ENCODE assay signal across 7 mouse cellular contexts in the genomic region with DNA sequence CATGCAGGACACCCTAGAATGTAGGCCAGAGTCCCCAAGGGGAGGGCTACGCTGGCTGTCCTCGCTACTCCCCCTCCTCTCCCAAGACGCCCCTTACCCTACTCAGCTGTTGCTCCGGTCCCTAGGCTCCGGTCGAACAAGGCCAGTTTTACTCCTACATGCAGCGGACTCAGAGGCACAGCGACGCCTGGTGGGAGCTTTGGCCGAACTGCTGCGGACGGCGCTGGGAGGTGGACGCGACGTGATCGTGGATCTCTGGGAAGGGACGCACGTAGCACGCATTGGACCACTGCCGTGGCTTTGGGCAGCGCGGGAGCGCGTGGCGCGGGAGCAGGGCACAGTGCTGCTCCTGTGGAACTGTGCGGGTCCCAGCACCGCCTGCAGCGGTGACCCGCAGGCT. TPM values are rescaled to one million over a fixed set of nuclear protein-coding genes. Genes with fewer than 3 reads are reported as not detected.
DNase-seq lines count a peak whose midpoint lies in the region; ATAC-seq lines count a peak whose summit lies in the region.

No protein-coding gene starts in this region.

- peak overlapping the region; percentile 27 for H3K4me3 ChIP-seq in intestine, embryonic 14.5 days (ENCODE audit: low read depth, low read length)
- H3K4me3 ChIP-seq in limb, embryonic 11.5 days (ENCODE audit: low read depth, low read length): peak overlapping the region; percentile 28
- peak overlapping the region; percentile 28 for H3K4me3 ChIP-seq in midbrain, embryonic 11.5 days (ENCODE audit: low read depth, low read length)

- H3K27ac ChIP-seq in intestine, embryonic 14.5 days (ENCODE audit: low read depth): no peak overlapping the region
- no peak overlapping the region for H3K27ac ChIP-seq in limb, embryonic 11.5 days (replicated peaks; ENCODE audit: low read depth, low read length)
- H3K27ac ChIP-seq in midbrain, embryonic 11.5 days (ENCODE audit: low read depth, low read length): no peak overlapping the region

- 0 out of 2 replicates have a peak, but pooled peaks cover 9% of the 10 kb centered on the region for H3K27me3 ChIP-seq in intestine, embryonic 14.5 days (replicated peaks; ENCODE audit: control insufficient read depth, insufficient read depth, low read length)
- H3K27me3 ChIP-seq in limb, embryonic 11.5 days (ENCODE audit: control insufficient read depth, insufficient read depth, low read length): peaks cover 17% of the 10 kb centered on the region
- peaks cover 19% of the 10 kb centered on the region for H3K27me3 ChIP-seq in midbrain, embryonic 11.5 days (ENCODE audit: control insufficient read depth, insufficient read depth, low read length)

- H3K36me3 ChIP-seq in intestine, embryonic 14.5 days (ENCODE audit: control insufficient read depth, insufficient read depth, low read length): no peaks in the 10 kb centered on the region
- H3K36me3 ChIP-seq in limb, embryonic 11.5 days (ENCODE audit: control insufficient read depth, insufficient read depth, low read length): no peaks in the 10 kb centered on the region
- H3K36me3 ChIP-seq in midbrain, embryonic 11.5 days (ENCODE audit: control insufficient read depth, insufficient read depth, low read length): no peaks in the 10 kb centered on the region

- H3K4me2 ChIP-seq in intestine, embryonic 14.5 days (ENCODE audit: low read length): peak overlapping the region; percentile 65
- H3K4me2 ChIP-seq in limb, embryonic 11.5 days (ENCODE audit: low read depth, severe bottlenecking): peak overlapping the region; percentile 55
- peak overlapping the region; percentile 47 for H3K4me2 ChIP-seq in midbrain, embryonic 11.5 days

- peak overlapping the region; percentile 31 for H3K9ac ChIP-seq in intestine, embryonic 14.5 days (ENCODE audit: low read length)
- peak overlapping the region; percentile 55; the same call in 1 of the 2 replicates for H3K9ac ChIP-seq in limb, embryonic 11.5 days (ENCODE audit: low read length)
- peak overlapping the region; percentile 47 for H3K9ac ChIP-seq in midbrain, embryonic 11.5 days (ENCODE audit: low read length)

- intact Hi-C loops in gastrocnemius, postnatal 36 days (cut with DNase I): loop anchor here (2.0 to 10.0 kb wide), 2 partner anchors 29 to 295 kb away; no protein-coding TSS in a partner anchor

- 0 out of 2 replicates have a peak, but pooled peaks cover 16% of the 10 kb centered on the region for H3K4me1 ChIP-seq in intestine, embryonic 14.5 days (replicated peaks; ENCODE audit: control insufficient read depth, insufficient read depth, low read length)
- H3K4me1 ChIP-seq in limb, embryonic 11.5 days (ENCODE audit: control insufficient read depth, insufficient read depth, low read length): peaks cover 9% of the 10 kb centered on the region; the same call in 1 of the 2 replicates
- H3K4me1 ChIP-seq in midbrain, embryonic 11.5 days (ENCODE audit: control insufficient read depth, insufficient read depth, low read length): peaks cover 4% of the 10 kb centered on the region

- DNase-seq in adrenal gland, postnatal 14 days: peak; percentile 89
- DNase-seq in embryo, embryonic 10.5 days (ENCODE audit: low spot score): peak; percentile 84
- peak; percentile 73 to 78 for DNase-seq in gastrocnemius, postnatal 36 days
- DNase-seq in intestine, embryonic 14.5 days (ENCODE audit: low spot score): peak; percentile 93
- peak; percentile 89 for DNase-seq in limb, embryonic 11.5 days (ENCODE audit: low spot score)
- peak; percentile 98 for DNase-seq in midbrain, embryonic 11.5 days (ENCODE audit: low spot score, missing footprints)
- peak; percentile 57 for DNase-seq in skeletal muscle tissue, adult 2 months (ENCODE audit: low read depth, low spot score)

- peak; percentile 60 for ATAC-seq in intestine, embryonic 14.5 days (replicated peaks; ENCODE audit: low FRiP score, low TSS enrichment, low read depth)
- ATAC-seq in limb, embryonic 11.5 days (ENCODE audit: insufficient number of reproducible peaks, low FRiP score, low TSS enrichment, low read depth): peak; percentile 45; the same call in 1 of the 2 replicates
- ATAC-seq in midbrain, embryonic 11.5 days (ENCODE audit: low FRiP score): peak; percentile 82

- H3K9me3 ChIP-seq in intestine, embryonic 14.5 days (ENCODE audit: control insufficient read depth, low read length): no peaks in the 10 kb centered on the region
- H3K9me3 ChIP-seq in limb, embryonic 11.5 days (ENCODE audit: control insufficient read depth, low read length): no peaks in the 10 kb centered on the region
- no peaks in the 10 kb centered on the region for H3K9me3 ChIP-seq in midbrain, embryonic 11.5 days (ENCODE audit: control insufficient read depth, low read length)

- WGBS in intestine, embryonic 14.5 days: 2% methylated on average over 31 of the region's 31 CpGs
- 1% methylated on average over 31 of the region's 31 CpGs for WGBS in limb, embryonic 11.5 days
- 1% methylated on average over 31 of the region's 31 CpGs for WGBS in midbrain, embryonic 11.5 days

RNA-seq across cellular contexts. Expression of a gene that starts 1.8 kb away (rescaled TPM):
- total RNA-seq in adrenal gland, postnatal 14 days (2021): 18.2 and 19.3 TPM in 2 replicates
- 1 to 10 TPM; 3.8 to 5.1 TPM for total RNA-seq in gastrocnemius, postnatal 36 days (2021)
- 15.3 and 18.5 TPM in 2 replicates for polyA plus RNA-seq in intestine, embryonic 14.5 days (2014; fragmentation: Nextera tagmentation; extraction: Ambion mirVana)
- polyA plus RNA-seq in limb, embryonic 11.5 days (2014; fragmentation: Nextera tagmentation; extraction: Ambion mirVana): 2.4 and 3.2 TPM in 2 replicates
- 2.7 and 3.1 TPM in 2 replicates for polyA plus RNA-seq in midbrain, embryonic 11.5 days (2014; fragmentation: Nextera tagmentation; extraction: Ambion mirVana)

RNA-seq across cellular contexts. Expression of a gene that starts 11.1 kb away (rescaled TPM):
- total RNA-seq in adrenal gland, postnatal 14 days (2021): 1.5 and 2.8 TPM in 2 replicates
- under 1 TPM; 0.13 to 0.15 TPM for total RNA-seq in gastrocnemius, postnatal 36 days (2021)
- polyA plus RNA-seq in intestine, embryonic 14.5 days (2014; fragmentation: Nextera tagmentation; extraction: Ambion mirVana): 8.4 and 9.0 TPM in 2 replicates
- polyA plus RNA-seq in limb, embryonic 11.5 days (2014; fragmentation: Nextera tagmentation; extraction: Ambion mirVana): 1.2 and 1.5 TPM in 2 replicates
- polyA plus RNA-seq in midbrain, embryonic 11.5 days (2014; fragmentation: Nextera tagmentation; extraction: Ambion mirVana): 0.19 and 0.40 TPM in 2 replicates

RNA-seq across cellular contexts. Expression of a gene that starts 13.7 kb away (rescaled TPM):
- total RNA-seq in adrenal gland, postnatal 14 days (2021): 37.4 and 42.7 TPM in 2 replicates
- 10 to 100 TPM; 39.1 to 49.8 TPM for total RNA-seq in gastrocnemius, postnatal 36 days (2021)
- polyA plus RNA-seq in intestine, embryonic 14.5 days (2014; fragmentation: Nextera tagmentation; extraction: Ambion mirVana): 20.1 and 20.2 TPM in 2 replicates
- polyA plus RNA-seq in limb, embryonic 11.5 days (2014; fragmentation: Nextera tagmentation; extraction: Ambion mirVana): 11.2 and 11.8 TPM in 2 replicates
- polyA plus RNA-seq in midbrain, embryonic 11.5 days (2014; fragmentation: Nextera tagmentation; extraction: Ambion mirVana): 29.2 and 29.9 TPM in 2 replicates

RNA-seq across cellular contexts. Expression of a gene that starts 27.1 kb away (rescaled TPM):
- 54.1 and 54.8 TPM in 2 replicates for total RNA-seq in adrenal gland, postnatal 14 days (2021)
- total RNA-seq in gastrocnemius, postnatal 36 days (2021): 10 to 100 TPM; 24.8 to 27.9 TPM
- polyA plus RNA-seq in intestine, embryonic 14.5 days (2014; fragmentation: Nextera tagmentation; extraction: Ambion mirVana): 80.0 and 84.6 TPM in 2 replicates
- polyA plus RNA-seq in limb, embryonic 11.5 days (2014; fragmentation: Nextera tagmentation; extraction: Ambion mirVana): 71.0 and 76.1 TPM in 2 replicates
- 73.1 and 75.0 TPM in 2 replicates for polyA plus RNA-seq in midbrain, embryonic 11.5 days (2014; fragmentation: Nextera tagmentation; extraction: Ambion mirVana)

RNA-seq across cellular contexts. Expression of a gene that starts 32.3 kb away (rescaled TPM):
- total RNA-seq in adrenal gland, postnatal 14 days (2021): 0.15 and 0.23 TPM in 2 replicates
- total RNA-seq in gastrocnemius, postnatal 36 days (2021): not detected
- 0.26 and 0.32 TPM in 2 replicates for polyA plus RNA-seq in intestine, embryonic 14.5 days (2014; fragmentation: Nextera tagmentation; extraction: Ambion mirVana)
- 0.31 and 0.33 TPM in 2 replicates for polyA plus RNA-seq in limb, embryonic 11.5 days (2014; fragmentation: Nextera tagmentation; extraction: Ambion mirVana)
- polyA plus RNA-seq in midbrain, embryonic 11.5 days (2014; fragmentation: Nextera tagmentation; extraction: Ambion mirVana): 0.97 and 1.1 TPM in 2 replicates
